Mouse (Mus musculus): ENCODE results near the gene Tmem183a.

DNA sequence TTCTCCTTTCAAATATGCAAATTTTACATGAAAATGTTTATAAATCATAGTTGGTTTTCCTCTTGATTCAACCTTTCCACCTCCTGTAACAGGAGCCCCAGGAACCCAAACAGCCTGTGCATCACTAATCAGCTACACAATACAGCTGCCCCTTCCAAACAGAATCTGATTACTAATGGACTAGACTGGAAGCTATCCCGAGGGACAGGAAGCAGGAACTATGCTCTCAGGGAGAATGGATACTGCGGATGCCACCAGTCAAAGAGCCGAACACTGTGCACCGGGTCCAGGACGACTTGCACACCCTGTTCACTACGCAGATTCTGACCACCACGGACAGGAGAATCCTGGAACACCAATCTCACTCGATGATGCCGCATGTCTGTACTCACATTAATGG is 14.0 kb downstream of the Tmem183a start:
- TF ChIP-seq POLR2A (IDR thresholded peaks at IDR 0.05; ENCODE audit: control insufficient read depth in 1 of 2, insufficient read depth in 1 of 2, low read depth in 1 of 2, low read length in 2 of 2, poor library complexity in 1 of 2) (no peak), CTCF (IDR thresholded peaks at IDR 0.05 in 2 of 3, conservative IDR thresholded peaks at IDR 0.05 in 1 of 3; ENCODE audit: control insufficient read depth in 1 of 3, insufficient read depth in 1 of 3, low read depth in 2 of 3, low read length in 3 of 3, poor library complexity in 1 of 3, severe bottlenecking in 1 of 3) (no peak), KAT2A (conservative IDR thresholded peaks at IDR 0.05; ENCODE audit: low read depth, low read length) (no peak), MEF2A (IDR thresholded peaks at IDR 0.05; ENCODE audit: extremely low read depth, insufficient replicate concordance, low read depth, low read length, poor library complexity, severe bottlenecking) (no peak), EP300 (IDR thresholded peaks at IDR 0.05; ENCODE audit: low read depth in 1 of 2, low read length in 2 of 2) (no peak), MAFK (IDR thresholded peaks at IDR 0.05; ENCODE audit: borderline replicate concordance, low read depth, low read length) (no peak), POLR2AphosphoS5 (IDR thresholded peaks at IDR 0.05; ENCODE audit: borderline replicate concordance, low read depth, low read length) (no peak)

All from MEL (cell line).